9 mouse cellular contexts compared by ENCODE assay signal in the genomic region with DNA sequence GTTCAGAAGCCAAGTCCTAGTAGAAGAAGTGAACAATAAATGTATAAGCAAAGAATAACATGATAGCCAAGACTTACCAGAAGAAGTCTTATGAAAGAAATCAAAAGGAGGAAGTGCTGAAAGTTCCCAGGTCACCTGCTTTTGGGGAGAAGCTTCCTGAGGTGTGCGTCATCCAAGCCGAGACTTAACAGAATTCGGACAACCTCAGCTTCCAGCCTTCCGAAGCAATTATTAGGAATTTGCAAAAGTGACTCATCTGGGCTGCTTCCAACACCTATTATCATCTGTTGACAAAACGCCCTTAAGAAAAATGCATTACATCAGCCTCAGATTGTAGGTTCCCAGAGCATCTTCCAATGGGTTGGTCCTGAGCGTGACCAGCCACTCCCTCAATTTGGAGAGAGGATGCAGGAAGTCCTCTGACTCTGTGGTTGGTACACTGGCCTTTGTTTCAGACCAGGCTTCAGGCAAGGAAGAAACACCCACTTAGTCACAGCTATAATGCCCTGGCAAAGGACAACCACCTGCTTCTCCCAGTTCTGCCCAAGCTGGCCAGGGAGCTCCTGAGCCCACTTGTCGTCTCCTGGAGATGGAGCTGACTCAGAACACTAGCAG. TPM values are rescaled to one million over a fixed set of nuclear protein-coding genes. Genes with fewer than 3 reads are reported as not detected.
DNase-seq lines count a peak whose midpoint lies in the region; ATAC-seq and TF ChIP-seq lines count a peak whose summit lies in the region.
"Had no signal": no experiment of that assay in that cellular context is flagged by ENCODE, and none has a peak within 500 bp of the region (broad histone marks: within the 10 kb centered on the region; RNA-seq: fewer than 3 reads in every experiment).

No protein-coding gene starts in this region.

- no peaks in the 10 kb centered on the region for H3K36me3 ChIP-seq in midbrain, embryonic 16.5 days (ENCODE audit: control insufficient read depth, insufficient read depth, low read length)
- no peaks in the 10 kb centered on the region for H3K36me3 ChIP-seq in midbrain, embryonic 15.5 days (replicated peaks)
- H3K36me3 ChIP-seq in heart, adult 2 months (ENCODE audit: control insufficient read depth, insufficient read depth, low read length) = peaks cover 4% of the 10 kb centered on the region; the same call in 1 of the 2 replicates
- no peaks in the 10 kb centered on the region for H3K36me3 ChIP-seq in stomach, embryonic 15.5 days
- H3K36me3 ChIP-seq in hindbrain, embryonic 16.5 days (ENCODE audit: control insufficient read depth, insufficient read depth, low read length) = no peaks in the 10 kb centered on the region

- H3K4me3 ChIP-seq in midbrain, embryonic 16.5 days (ENCODE audit: low read depth, low read length) = no peak overlapping the region
- no peak overlapping the region for H3K4me3 ChIP-seq in midbrain, embryonic 15.5 days
- peak overlapping the region; percentile 39 for H3K4me3 ChIP-seq in heart, adult 2 months
- H3K4me3 ChIP-seq in stomach, embryonic 15.5 days (replicated peaks) = no peak overlapping the region
- H3K4me3 ChIP-seq in hindbrain, embryonic 16.5 days (ENCODE audit: low read length) = no peak overlapping the region

- 0 out of 2 replicates have a peak overlapping the region, but pooled peaks have one; percentile 17 for H3K27ac ChIP-seq in midbrain, embryonic 16.5 days (ENCODE audit: low read length)
- no peak overlapping the region for H3K27ac ChIP-seq in midbrain, embryonic 15.5 days
- peak overlapping the region; percentile 87 for H3K27ac ChIP-seq in heart, adult 2 months
- H3K27ac ChIP-seq in stomach, embryonic 15.5 days = peak overlapping the region; percentile 79
- H3K27ac ChIP-seq in hindbrain, embryonic 16.5 days (ENCODE audit: low read depth, low read length) = no peak overlapping the region

- no peak for TF ChIP-seq CTCF in heart, adult 2 months (IDR thresholded peaks at IDR 0.05)

- TF ChIP-seq EP300 in heart, adult 2 months (IDR thresholded peaks at IDR 0.05; ENCODE audit: insufficient read depth, low read depth, low read length) = peak; percentile 81

- no peak overlapping the region for H3K4me2 ChIP-seq in midbrain, embryonic 16.5 days (ENCODE audit: low read length)
- no peak overlapping the region for H3K4me2 ChIP-seq in midbrain, embryonic 15.5 days
- H3K4me2 ChIP-seq in stomach, embryonic 15.5 days = 0 out of 2 replicates have a peak overlapping the region, but pooled peaks have one; percentile 3
- H3K4me2 ChIP-seq in hindbrain, embryonic 16.5 days (ENCODE audit: low read length) = no peak overlapping the region

- DNase-seq in heart, adult 2 months = peak; percentile 60 to 77
- peak; percentile 37 for DNase-seq in kidney, postnatal 10 days
- no peak for DNase-seq in left cerebral cortex, adult 8-10 months (ENCODE audit: low spot score in 2 of 2)
- DNase-seq in spleen, postnatal 14 days (ENCODE audit: low spot score in 2 of 2) = no peak

- intact Hi-C loops in heart, adult 2 months (cut with DNase I) = loop anchor here (1.0 to 5.0 kb wide), 2 partner anchors 15 to 36 kb away; no protein-coding TSS in a partner anchor

- no peak for ATAC-seq in midbrain, embryonic 16.5 days
- ATAC-seq in midbrain, embryonic 15.5 days (replicated peaks) = no peak
- ATAC-seq in stomach, embryonic 15.5 days (ENCODE audit: insufficient read depth, low FRiP score, low read depth) = no peak
- ATAC-seq in hindbrain, embryonic 16.5 days = no peak

- H3K9ac ChIP-seq in midbrain, embryonic 16.5 days (ENCODE audit: low read depth, low read length) = no peak overlapping the region
- no peak overlapping the region for H3K9ac ChIP-seq in midbrain, embryonic 15.5 days
- H3K9ac ChIP-seq in heart, adult 2 months (ENCODE audit: low read depth, low read length) = peak overlapping the region; percentile 71
- H3K9ac ChIP-seq in stomach, embryonic 15.5 days = no peak overlapping the region
- no peak overlapping the region for H3K9ac ChIP-seq in hindbrain, embryonic 16.5 days (ENCODE audit: low read depth, low read length)

- no peaks in the 10 kb centered on the region for H3K79me2 ChIP-seq in heart, adult 2 months (replicated peaks; ENCODE audit: control insufficient read depth, insufficient read depth, low read length)

- no peaks in the 10 kb centered on the region for H3K9me3 ChIP-seq in midbrain, embryonic 16.5 days (replicated peaks; ENCODE audit: control insufficient read depth, low read length, poor library complexity, severe bottlenecking)
- H3K9me3 ChIP-seq in midbrain, embryonic 15.5 days = no peaks in the 10 kb centered on the region
- H3K9me3 ChIP-seq in stomach, embryonic 15.5 days = no peaks in the 10 kb centered on the region
- H3K9me3 ChIP-seq in hindbrain, embryonic 16.5 days (ENCODE audit: control insufficient read depth, low read length) = no peaks in the 10 kb centered on the region

- peak; percentile 50; the same call in 1 of the 2 replicates for TF ChIP-seq POLR2A in heart, adult 2 months (IDR thresholded peaks at IDR 0.05; ENCODE audit: insufficient read depth, low read depth, low read length)

- no peaks in the 10 kb centered on the region for H3K27me3 ChIP-seq in midbrain, embryonic 16.5 days (ENCODE audit: control insufficient read depth, insufficient read depth, low read depth, low read length)
- no peaks in the 10 kb centered on the region for H3K27me3 ChIP-seq in midbrain, embryonic 15.5 days (replicated peaks)
- H3K27me3 ChIP-seq in heart, adult 2 months (ENCODE audit: control insufficient read depth, insufficient read depth, low read length) = no peaks in the 10 kb centered on the region
- H3K27me3 ChIP-seq in stomach, embryonic 15.5 days (replicated peaks) = no peaks in the 10 kb centered on the region
- no peaks in the 10 kb centered on the region for H3K27me3 ChIP-seq in hindbrain, embryonic 16.5 days (replicated peaks; ENCODE audit: control insufficient read depth, insufficient read depth, low read length)

- no peaks in the 10 kb centered on the region for H3K4me1 ChIP-seq in midbrain, embryonic 16.5 days (ENCODE audit: control insufficient read depth, insufficient read depth, low read length)
- no peaks in the 10 kb centered on the region for H3K4me1 ChIP-seq in midbrain, embryonic 15.5 days
- peaks cover 9% of the 10 kb centered on the region for H3K4me1 ChIP-seq in heart, adult 2 months (ENCODE audit: control insufficient read depth, insufficient read depth, low read length)
- H3K4me1 ChIP-seq in stomach, embryonic 15.5 days = peaks cover 11% of the 10 kb centered on the region; the same call in 1 of the 2 replicates
- H3K4me1 ChIP-seq in hindbrain, embryonic 16.5 days (ENCODE audit: control insufficient read depth, insufficient read depth, low read depth, low read length) = no peaks in the 10 kb centered on the region

- WGBS in midbrain, embryonic 16.5 days = 86% methylated on average over 7 of the region's 7 CpGs
- 80% methylated on average over 7 of the region's 7 CpGs for WGBS in midbrain, embryonic 15.5 days
- 12% methylated on average over 7 of the region's 7 CpGs for WGBS in heart, adult 2 months
- WGBS in stomach, embryonic 15.5 days = 50% methylated on average over 7 of the region's 7 CpGs
- WGBS in hindbrain, embryonic 16.5 days = 83% methylated on average over 7 of the region's 7 CpGs

RNA-seq across cellular contexts. Expression of a gene that starts 15.8 kb away (rescaled TPM):
- polyA plus RNA-seq in midbrain, embryonic 16.5 days (2015; fragmentation: Nextera tagmentation; extraction: Ambion mirVana) = 90.3 and 92.0 TPM in 2 replicates
- polyA plus RNA-seq in midbrain, embryonic 15.5 days (2015; fragmentation: Nextera tagmentation; extraction: Ambion mirVana) = 84.6 and 91.6 TPM in 2 replicates
- total RNA-seq in heart, adult 2 months (2021) = 10 to 100 TPM; 77.3 to 88.3 TPM
- polyA plus RNA-seq in heart, adult 2 months (2012; rRNA removed) = 33.1 and 40.6 TPM in 2 replicates
- 85.9 and 90.5 TPM in 2 replicates for polyA plus RNA-seq in stomach, embryonic 15.5 days (2015; fragmentation: Nextera tagmentation; extraction: Ambion mirVana)
- polyA plus RNA-seq in hindbrain, embryonic 16.5 days (2015; fragmentation: Nextera tagmentation; extraction: Ambion mirVana) = 95.0 and 95.9 TPM in 2 replicates
- 100 to 1,000 TPM; 108 to 126 (median 124) TPM for total RNA-seq in left cerebral cortex, adult 8-10 months (2022)

RNA-seq across cellular contexts. Expression of a gene that starts 23.8 kb away (rescaled TPM):
- 83.5 and 89.1 TPM in 2 replicates for polyA plus RNA-seq in midbrain, embryonic 16.5 days (2015; fragmentation: Nextera tagmentation; extraction: Ambion mirVana)
- 93.2 and 105 TPM in 2 replicates for polyA plus RNA-seq in midbrain, embryonic 15.5 days (2015; fragmentation: Nextera tagmentation; extraction: Ambion mirVana)
- 1 to 10 TPM; 5.3 to 7.5 TPM for total RNA-seq in heart, adult 2 months (2021)
- polyA plus RNA-seq in heart, adult 2 months (2012; rRNA removed) = 4.4 and 4.7 TPM in 2 replicates
- polyA plus RNA-seq in stomach, embryonic 15.5 days (2015; fragmentation: Nextera tagmentation; extraction: Ambion mirVana) = 0.50 and 0.66 TPM in 2 replicates
- polyA plus RNA-seq in hindbrain, embryonic 16.5 days (2015; fragmentation: Nextera tagmentation; extraction: Ambion mirVana) = 119 and 120 TPM in 2 replicates
- 100 to 1,000 TPM; 234 to 245 (median 236) TPM for total RNA-seq in left cerebral cortex, adult 8-10 months (2022)
- polyA plus RNA-seq: liver, embryonic 16.5 days had no signal

Comparison
In these comparisons a context has a peak if more than half of its experiments do, and no peak if none do; other contexts are left out.
1. H3K27ac ChIP-seq: peak in midbrain, embryonic 16.5 days (single experiment), heart, adult 2 months (single experiment) and stomach, embryonic 15.5 days (single experiment); none in midbrain, embryonic 15.5 days (single experiment) and hindbrain, embryonic 16.5 days (single experiment).
2. DNase-seq: peak in heart, adult 2 months (2 of 2) and kidney, postnatal 10 days (single experiment); none in left cerebral cortex, adult 8-10 months (0 of 2) and spleen, postnatal 14 days (0 of 2).
3. RNA of a gene that starts 23.8 kb away (polyA plus RNA-seq): 119 to 120 TPM in hindbrain, embryonic 16.5 days, 93.2 to 105 TPM in midbrain, embryonic 15.5 days and 83.5 to 89.1 TPM in midbrain, embryonic 16.5 days; 4.4 to 4.7 TPM in heart, adult 2 months and 0.50 to 0.66 TPM in stomach, embryonic 15.5 days; every median in the first group is over 10 times any median in the second.